Mouse (Mus musculus): ENCODE results near the gene Dgkb. TPM values are rescaled to one million over a fixed set of nuclear protein-coding genes. Genes with fewer than 3 reads are reported as not detected.
A peak's percentile ranks its signal among the peaks of the same experiment; 100 is the strongest.

The Dgkb gene
- polyA plus RNA-seq, 1 experiment from 2014 or later = 4.1 TPM

DNA sequence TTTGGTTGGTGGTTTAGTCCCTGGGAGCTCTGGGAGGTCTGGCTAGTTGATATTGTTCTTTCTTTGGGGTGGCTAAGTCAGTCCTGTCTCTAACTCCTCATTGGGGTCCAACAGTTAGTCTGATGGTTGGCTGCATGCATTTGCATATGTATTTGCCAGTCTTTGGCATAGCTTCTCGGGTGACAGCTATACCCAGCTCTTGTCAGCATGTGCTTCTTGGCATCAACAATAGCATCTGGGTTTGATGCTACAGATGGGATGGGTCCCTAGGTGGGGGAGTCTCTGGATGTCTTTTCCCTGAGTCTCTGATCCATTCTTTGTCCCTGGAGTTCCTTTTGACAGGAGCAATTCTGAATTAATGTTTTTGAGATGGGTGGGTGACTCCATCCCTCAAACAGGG lies 790.6 kb downstream of the Dgkb start:
- WGBS = 53% methylated on average over 1 of the region's 1 CpGs
- H3K4me3 ChIP-seq (ENCODE audit: low read depth, low read length) = no peak overlapping the region
- ATAC-seq (peak; percentile 61; the same call in 1 of the 2 replicates), DNase-seq (ENCODE audit: low spot score) (peak; percentile 42)
- H3K4me1 ChIP-seq (ENCODE audit: control insufficient read depth, insufficient read depth, low read length) = no peaks in the 10 kb centered on the region
- no peak overlapping the region for H3K27ac ChIP-seq (ENCODE audit: low read depth, low read length)
- H3K36me3 ChIP-seq (ENCODE audit: control insufficient read depth, insufficient read depth, low read length) = no peaks in the 10 kb centered on the region
- no peaks in the 10 kb centered on the region for H3K27me3 ChIP-seq (replicated peaks; ENCODE audit: control insufficient read depth, insufficient read depth, low read length)
- H3K9me3 ChIP-seq (replicated peaks; ENCODE audit: control insufficient read depth, low read length) = no peaks in the 10 kb centered on the region
- no peak overlapping the region for H3K4me2 ChIP-seq (ENCODE audit: low read length)
- H3K9ac ChIP-seq (ENCODE audit: low read length) = no peak overlapping the region

DNA sequence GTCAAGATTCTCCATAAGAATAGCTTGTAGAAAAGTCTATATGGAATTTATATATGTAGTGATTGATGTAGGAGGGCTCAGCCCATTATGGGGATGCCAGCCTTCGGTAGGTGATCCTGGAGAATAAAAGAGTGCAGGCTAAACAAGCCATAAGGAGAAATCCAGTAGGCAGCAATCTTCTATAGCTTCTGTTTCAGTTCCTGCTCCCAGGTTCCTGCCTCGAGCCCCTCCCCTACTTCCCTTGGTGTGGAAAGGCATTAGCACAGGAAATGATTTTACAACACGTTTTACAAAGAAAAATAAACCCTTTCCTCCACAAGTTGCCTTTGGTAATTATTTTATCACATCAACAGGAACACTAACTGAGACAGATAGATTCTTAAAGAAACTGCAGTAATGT lies 850.7 kb downstream of the Dgkb start:
- Histone ChIP-seq H3K36me3 (ENCODE audit: control insufficient read depth, insufficient read depth, low read length) (no peaks in the 10 kb centered on the region), H3K4me3 (ENCODE audit: low read depth, low read length) (no peak overlapping the region), H3K27me3 (replicated peaks; ENCODE audit: control insufficient read depth, insufficient read depth, low read length) (no peaks in the 10 kb centered on the region), H3K4me1 (ENCODE audit: control insufficient read depth, insufficient read depth, low read length) (no peaks in the 10 kb centered on the region), H3K9me3 (replicated peaks; ENCODE audit: control insufficient read depth, low read length) (no peaks in the 10 kb centered on the region), H3K9ac (ENCODE audit: low read length) (no peak overlapping the region), H3K27ac (ENCODE audit: low read depth, low read length) (no peak overlapping the region), H3K4me2 (ENCODE audit: low read length) (no peak overlapping the region)
- ATAC-seq = no peak
- WGBS = 77% methylated on average over 3 of the region's 3 CpGs
- no peak for DNase-seq (ENCODE audit: low spot score)
